Comparison of ENCODE assay signal across 10 mouse cellular contexts in the genomic region with DNA sequence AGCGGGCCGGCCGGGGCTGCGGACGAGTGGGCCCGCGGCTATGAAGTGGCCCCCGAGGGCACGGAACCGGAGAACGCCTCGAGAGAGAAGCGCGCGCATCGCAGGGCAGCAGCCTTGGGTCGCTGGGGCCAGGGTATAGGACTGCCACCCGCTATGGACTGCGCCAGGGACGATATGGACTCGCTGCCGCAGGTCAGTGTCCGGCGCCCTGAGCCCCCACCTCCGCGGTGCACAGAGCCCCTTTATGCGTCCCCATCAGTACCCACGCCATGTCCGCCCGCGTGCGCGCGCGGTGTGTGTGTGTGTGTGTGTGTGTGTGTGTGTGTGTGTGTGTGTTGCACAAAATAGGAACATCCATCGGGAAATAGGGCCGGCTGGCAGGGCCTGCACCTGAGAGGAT. TPM values are rescaled to one million over a fixed set of nuclear protein-coding genes. Genes with fewer than 3 reads are reported as not detected.
DNase-seq lines count a peak whose midpoint lies in the region; ATAC-seq and TF ChIP-seq lines count a peak whose summit lies in the region.
"Had no signal": no experiment of that assay in that cellular context is flagged by ENCODE, and none has a peak within 500 bp of the region (broad histone marks: within the 10 kb centered on the region; RNA-seq: fewer than 3 reads in every experiment).

No protein-coding gene starts in this region.

- H3K9me3 ChIP-seq in heart, embryonic 15.5 days (replicated peaks) = no peaks in the 10 kb centered on the region
- no peaks in the 10 kb centered on the region for H3K9me3 ChIP-seq in hindbrain, embryonic 11.5 days (ENCODE audit: control insufficient read depth, low read length)
- no peaks in the 10 kb centered on the region for H3K9me3 ChIP-seq in liver, embryonic 15.5 days (replicated peaks)

- no peak for ATAC-seq in heart, embryonic 15.5 days (replicated peaks; ENCODE audit: insufficient number of reproducible peaks, insufficient read depth, low FRiP score, low read depth)
- peak; percentile 82 for ATAC-seq in hindbrain, embryonic 11.5 days (ENCODE audit: low FRiP score)
- ATAC-seq in liver, embryonic 15.5 days (ENCODE audit: insufficient read depth) = no peak
- ATAC-seq in erythroid progenitor cell, adult 5-6 weeks (replicated peaks; ENCODE audit: low FRiP score, poor library complexity, severe bottlenecking) = no peak
- ATAC-seq: Patski had no signal

- peaks cover 11% of the 10 kb centered on the region for H3K4me1 ChIP-seq in heart, embryonic 15.5 days (replicated peaks)
- no peaks in the 10 kb centered on the region for H3K4me1 ChIP-seq in hindbrain, embryonic 11.5 days (replicated peaks; ENCODE audit: control insufficient read depth, insufficient read depth, low read length)
- H3K4me1 ChIP-seq in liver, embryonic 15.5 days (replicated peaks) = no peaks in the 10 kb centered on the region

- no peak for DNase-seq in heart, adult 9 months (ENCODE audit: low spot score in 2 of 2)
- peak; percentile 67 for DNase-seq in brain, embryonic 14.5 days (ENCODE audit: low read depth)
- peak; percentile 58 for DNase-seq in hindbrain, embryonic 11.5 days (ENCODE audit: low spot score)
- no peak for DNase-seq in Muller cell, postnatal 12 days (ENCODE audit: inconsistent ontology term)
- DNase-seq in kidney, adult 18-20 months = no peak

- no peak overlapping the region for H3K27ac ChIP-seq in heart, embryonic 15.5 days
- no peak overlapping the region for H3K27ac ChIP-seq in hindbrain, embryonic 11.5 days (ENCODE audit: low read depth, low read length)
- H3K27ac ChIP-seq in liver, embryonic 15.5 days (replicated peaks) = no peak overlapping the region

- peaks cover 62% of the 10 kb centered on the region for H3K27me3 ChIP-seq in heart, embryonic 15.5 days
- peaks cover 4% of the 10 kb centered on the region; the same call in 1 of the 2 replicates for H3K27me3 ChIP-seq in hindbrain, embryonic 11.5 days (ENCODE audit: control insufficient read depth, insufficient read depth, low read length)
- H3K27me3 ChIP-seq in liver, embryonic 15.5 days = peaks cover 43% of the 10 kb centered on the region
- H3K27me3 ChIP-seq: Patski had no signal

- H3K36me3 ChIP-seq in heart, embryonic 15.5 days = no peaks in the 10 kb centered on the region
- no peaks in the 10 kb centered on the region for H3K36me3 ChIP-seq in hindbrain, embryonic 11.5 days (ENCODE audit: control insufficient read depth, insufficient read depth, low read length)
- H3K36me3 ChIP-seq in liver, embryonic 15.5 days (replicated peaks) = no peaks in the 10 kb centered on the region

- peak overlapping the region; percentile 49 for H3K4me3 ChIP-seq in heart, embryonic 15.5 days
- H3K4me3 ChIP-seq in hindbrain, embryonic 11.5 days (ENCODE audit: low read depth, low read length) = peak overlapping the region; percentile 74
- H3K4me3 ChIP-seq in liver, embryonic 15.5 days (replicated peaks) = no peak overlapping the region

- WGBS in heart, embryonic 15.5 days = 1% methylated on average over 37 of the region's 37 CpGs
- WGBS in hindbrain, embryonic 11.5 days = 1% methylated on average over 22 of the region's 37 CpGs
- 2% methylated on average over 37 of the region's 37 CpGs for WGBS in liver, embryonic 15.5 days (ENCODE audit: insufficient replicate concordance)

- TF ChIP-seq CTCF in brain, embryonic 14.5 days (IDR thresholded peaks at IDR 0.05; ENCODE audit: borderline replicate concordance, extremely low read depth, insufficient read depth, insufficient read length) = no peak

- no peak for TF ChIP-seq POLR2A in brain, embryonic 14.5 days (IDR thresholded peaks at IDR 0.05; ENCODE audit: borderline replicate concordance, extremely low read depth, insufficient read depth, insufficient read length, poor library complexity, severe bottlenecking)

- H3K9ac ChIP-seq in heart, embryonic 15.5 days = peak overlapping the region; percentile 17; the same call in 1 of the 2 replicates
- peak overlapping the region; percentile 86 for H3K9ac ChIP-seq in hindbrain, embryonic 11.5 days (ENCODE audit: low read depth, low read length)
- no peak overlapping the region for H3K9ac ChIP-seq in liver, embryonic 15.5 days

- peak overlapping the region; percentile 84 for H3K4me2 ChIP-seq in heart, embryonic 15.5 days
- H3K4me2 ChIP-seq in hindbrain, embryonic 11.5 days (replicated peaks; ENCODE audit: low read depth, low read length) = peak overlapping the region; percentile 95
- peak overlapping the region; percentile 30 for H3K4me2 ChIP-seq in liver, embryonic 15.5 days

RNA-seq across cellular contexts. Expression of gene B3gat1, which starts 0.5 kb away (rescaled TPM):
- polyA plus RNA-seq in heart, embryonic 15.5 days (2015; fragmentation: Nextera tagmentation; extraction: Ambion mirVana) = 0.19 TPM in 1 of 2 replicates, not detected in the other
- 226 and 262 TPM in 2 replicates for polyA plus RNA-seq in brain, embryonic 14.5 days (2012; rRNA removed)
- 7.3 and 8.6 TPM in 2 replicates for polyA plus RNA-seq in hindbrain, embryonic 11.5 days (2014; fragmentation: Nextera tagmentation; extraction: Ambion mirVana)
- not detected in 2 replicates for polyA plus RNA-seq in liver, embryonic 15.5 days (2015; fragmentation: Nextera tagmentation; extraction: Ambion mirVana)
- total RNA-seq in erythroid progenitor cell, adult 5-6 weeks (2015; ENCODE audit: low replicate concordance) = not detected in 2 replicates
- total RNA-seq in erythroid progenitor cell, adult 5-6 weeks (2017; ENCODE audit: low replicate concordance) = not detected in 2 replicates
- total RNA-seq: hematopoietic stem cell, adult 5-6 weeks had no signal
- polyA plus RNA-seq: Patski had no signal

Comparison
In these comparisons a context has a peak if more than half of its experiments do, and no peak if none do; other contexts are left out.
1. H3K4me2 ChIP-seq: peak in every context shown above with its lines; median percentile 95 in hindbrain, embryonic 11.5 days; 84 in heart, embryonic 15.5 days; 30 in liver, embryonic 15.5 days.
2. DNase-seq: peak in brain, embryonic 14.5 days (single experiment) and hindbrain, embryonic 11.5 days (single experiment); none in heart, adult 9 months (0 of 2), Muller cell, postnatal 12 days (single experiment) and kidney, adult 18-20 months (single experiment).
3. RNA of gene B3gat1, which starts 0.5 kb away (polyA plus RNA-seq): 226 to 262 TPM in brain, embryonic 14.5 days; 7.3 to 8.6 TPM in hindbrain, embryonic 11.5 days, not detected in liver, embryonic 15.5 days and 0.19 TPM in heart, embryonic 15.5 days; every median in the first group is over 10 times any median in the second.